Mouse (Mus musculus) midbrain, postnatal 0 days (tissue): ENCODE data around the gene Map3k12. TPM values are rescaled to one million over a fixed set of nuclear protein-coding genes. Genes with fewer than 3 reads are reported as not detected.

ENCODE experiments used
- ATAC-seq: fragments of 200-750 bp; cut with Nextera tagmentation; 2 replicates; pipeline ENCODE4 v1.8.0; 2017; ENCODE audit warnings: moderate number of reproducible peaks, mild to moderate bottlenecking, moderate TSS enrichment, moderate library complexity; ENCODE audit not compliant: low FRiP score
- DNase-seq: peaks from one replicate; pipeline ENCODE4 v3.0.0-alpha.2; 2015; ENCODE audit warnings: low spot score
- H3K27ac ChIP-seq: fragments of 300-500 bp; sonication (generic); 2 replicates; pipeline ENCODE4 v1.5.1; 2014; ENCODE audit warnings: low read depth, mild to moderate bottlenecking, low read length, mixed read lengths
- H3K27me3 ChIP-seq: fragments of 300-500 bp; sonication (generic); 2 replicates; pipeline ENCODE4 v1.6.1; 2014; ENCODE audit warnings: low read length, control low read depth, mixed read lengths; ENCODE audit not compliant: insufficient read depth
- H3K36me3 ChIP-seq: fragments of 300-500 bp; sonication (generic); 2 replicates; pipeline ENCODE4 v1.6.1; 2014; ENCODE audit warnings: low read length, control low read depth, mixed read lengths; ENCODE audit not compliant: insufficient read depth
- H3K4me1 ChIP-seq: fragments of 300-500 bp; sonication (generic); 2 replicates; pipeline ENCODE4 v1.6.1; 2014; ENCODE audit warnings: mild to moderate bottlenecking, control low read depth, antibody characterized with exemption, low read length, mixed read lengths; ENCODE audit not compliant: insufficient read depth
- H3K4me2 ChIP-seq: fragments of 300-500 bp; sonication (generic); 2 replicates; pipeline ENCODE4 v1.6.1; 2014; ENCODE audit warnings: low read depth, mild to moderate bottlenecking, low read length, mixed read lengths; ENCODE audit not compliant: poor library complexity, severe bottlenecking
- H3K4me3 ChIP-seq: fragments of 300-500 bp; sonication (generic); 2 replicates; pipeline ENCODE4 v1.5.1; 2014; ENCODE audit warnings: low read depth, mild to moderate bottlenecking, low read length, moderate library complexity
- H3K9ac ChIP-seq: fragments of 300-500 bp; sonication (generic); replicated peaks from 2 replicates; pipeline ENCODE4 v1.6.1; 2014; ENCODE audit warnings: mild to moderate bottlenecking, low read length, moderate library complexity, mixed read lengths; ENCODE audit not compliant: poor library complexity, severe bottlenecking
- H3K9me3 ChIP-seq: fragments of 300-500 bp; sonication (generic); 2 replicates; pipeline ENCODE4 v1.6.1; 2016; ENCODE audit warnings: low read length, control low read depth
- CTCF ChIP-seq: IDR thresholded peaks from 2 replicates; pipeline ENCODE4 v1.5.1; 2016; ENCODE audit warnings: antibody characterized with exemption, mild to moderate bottlenecking
- WGBS: fragments of 180-500 bp; shearing (Covaris S2); extraction: QIAGEN DNeasy Blood & Tissue Kit; methylation state at CpG from one replicate; pipeline ENCODE4 v1.1.7; 2014; 5-methylcytosine and 5-hydroxymethylcytosine counted together
- polyA plus RNA-seq: library from polyadenylated mRNA; unstranded; fragments of >200 nt; fragmentation: Nextera tagmentation; extraction: Ambion mirVana; gene quantifications from 2 replicates; pipeline ENCODE4 v1.2.1, GENCODE M21; 2015
- total RNA-seq: library from RNA; depleted of rRNA; stranded (reverse); fragments of >200 nt; gene quantifications from 2 replicates; pipeline ENCODE4 v1.2.3, GENCODE M21; 2014

The Map3k12 gene
- total and polyA plus RNA-seq, 2 experiments from 2014 or later, result 49.7 to 73.3 TPM

DNA sequence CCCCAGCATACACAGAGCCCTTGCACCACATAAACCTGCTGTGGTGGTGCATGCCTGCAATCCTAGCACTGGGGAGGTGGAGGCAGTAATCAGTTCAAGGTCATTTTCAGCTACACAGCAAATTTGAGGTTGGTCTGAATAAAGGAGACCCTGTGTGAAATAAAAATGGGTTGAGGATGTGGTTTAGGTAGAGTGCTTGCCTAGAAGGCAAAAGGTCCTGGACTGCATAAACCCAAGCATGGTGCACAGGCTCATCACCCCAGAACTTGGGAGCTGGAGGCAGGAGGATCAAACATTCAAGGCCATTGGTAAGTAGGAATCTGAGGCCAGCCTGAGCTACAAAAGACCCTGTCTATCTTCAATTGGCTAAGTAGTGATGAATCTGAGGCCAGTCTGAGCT, 9.3 kb downstream of the Map3k12 start:
- H3K36me3 ChIP-seq, result peaks cover 33% of the 10 kb centered on the region
- H3K27me3 ChIP-seq, result no peaks in the 10 kb centered on the region
- H3K4me2 ChIP-seq, result no peak overlapping the region
- peaks cover 9% of the 10 kb centered on the region; the same call in 1 of the 2 replicates for H3K4me1 ChIP-seq
- no peaks in the 10 kb centered on the region for H3K9me3 ChIP-seq
- no peak overlapping the region for H3K4me3 ChIP-seq
- H3K9ac ChIP-seq, result no peak overlapping the region
- no peak for DNase-seq
- no peak overlapping the region for H3K27ac ChIP-seq
- ATAC-seq, result no peak
- TF ChIP-seq CTCF, result no peak

GRCm38 (mm10) chr15:102506864-102507263, 10.0 kb downstream of the Map3k12 start:
- no peak for TF ChIP-seq CTCF
- Histone ChIP-seq H3K4me1 (peaks cover 7% of the 10 kb centered on the region; the same call in 1 of the 2 replicates), H3K9me3 (no peaks in the 10 kb centered on the region), H3K4me3 (no peak overlapping the region), H3K9ac (no peak overlapping the region), H3K36me3 (peaks cover 40% of the 10 kb centered on the region), H3K27me3 (no peaks in the 10 kb centered on the region), H3K4me2 (no peak overlapping the region), H3K27ac (no peak overlapping the region)
- 87% methylated on average over 1 of the region's 1 CpGs for WGBS
- ATAC-seq (no peak), DNase-seq (no peak)

DNA sequence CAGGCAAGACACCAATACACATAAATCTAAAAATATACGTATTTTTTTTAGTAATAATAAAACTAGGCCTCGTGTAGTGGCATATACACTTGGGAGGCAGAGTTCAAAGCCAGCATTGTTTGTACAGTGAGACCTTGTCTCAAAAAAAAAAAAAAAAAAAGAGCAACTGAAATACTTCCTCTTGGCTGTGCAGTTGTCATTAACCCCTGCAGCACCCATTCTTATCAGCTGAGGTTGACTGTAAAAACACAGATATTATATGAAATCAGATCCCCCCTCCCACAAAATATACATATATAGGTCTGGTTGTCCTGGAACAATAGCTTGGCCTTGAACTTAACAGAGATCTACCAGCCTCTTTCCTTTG, 10.4 kb downstream of the Map3k12 start:
- H3K9ac ChIP-seq, result no peak overlapping the region
- WGBS, result 54% methylated on average over 2 of the region's 2 CpGs
- H3K4me1 ChIP-seq, result peaks cover 4% of the 10 kb centered on the region; the same call in 1 of the 2 replicates
- H3K27me3 ChIP-seq, result no peaks in the 10 kb centered on the region
- no peak overlapping the region for H3K27ac ChIP-seq
- TF ChIP-seq CTCF, result no peak
- no peak for DNase-seq
- H3K4me3 ChIP-seq, result no peak overlapping the region
- peaks cover 44% of the 10 kb centered on the region for H3K36me3 ChIP-seq
- ATAC-seq, result no peak
- H3K4me2 ChIP-seq, result no peak overlapping the region
- no peaks in the 10 kb centered on the region for H3K9me3 ChIP-seq

GRCm38 (mm10) chr15:102505770-102506463, 10.9 kb downstream of the Map3k12 start:
- Histone ChIP-seq H3K36me3 (peaks cover 50% of the 10 kb centered on the region), H3K9me3 (no peaks in the 10 kb centered on the region), H3K4me3 (no peak overlapping the region), H3K27ac (no peak overlapping the region), H3K27me3 (no peaks in the 10 kb centered on the region), H3K4me1 (no peaks in the 10 kb centered on the region), H3K4me2 (no peak overlapping the region), H3K9ac (no peak overlapping the region)
- DNase-seq (no peak), ATAC-seq (no peak)
- 82% methylated on average over 9 of the region's 9 CpGs for WGBS
- TF ChIP-seq CTCF, result no peak

DNA sequence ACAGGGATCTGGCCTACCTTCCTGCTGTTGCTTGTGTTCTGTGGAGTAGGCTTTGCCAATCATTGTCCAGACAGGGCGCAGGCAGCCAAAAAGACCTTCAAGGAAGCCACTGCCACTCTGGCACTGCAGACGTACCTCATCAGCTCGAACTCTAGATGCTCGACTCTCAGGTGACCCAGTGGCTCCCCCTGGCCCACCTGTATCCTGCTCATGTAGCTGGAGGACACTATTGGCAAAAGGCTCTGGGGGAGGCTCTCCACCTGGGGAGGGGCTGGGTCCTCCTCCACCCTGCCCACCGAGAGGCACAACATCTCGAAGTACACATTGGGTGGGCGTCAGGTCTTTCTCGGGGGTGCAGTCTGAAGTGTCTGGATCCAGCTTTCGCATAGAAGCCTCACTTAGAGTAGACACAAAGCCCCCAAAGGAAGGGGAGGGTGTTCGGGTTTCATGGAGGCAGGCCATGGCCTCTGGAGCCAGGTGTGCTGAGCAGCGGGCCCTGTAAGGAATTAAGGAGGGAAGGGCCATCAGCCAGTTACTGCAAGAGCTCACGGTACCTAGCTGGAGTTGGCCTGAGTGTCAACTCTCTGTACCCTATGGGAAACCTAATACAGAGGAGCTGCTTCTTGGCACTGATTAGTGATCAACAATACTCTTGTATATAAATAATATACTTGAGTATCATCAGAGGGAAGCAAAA, 11.6 kb downstream of the Map3k12 start:
- Histone ChIP-seq H3K4me1 (no peaks in the 10 kb centered on the region), H3K27me3 (no peaks in the 10 kb centered on the region), H3K4me3 (no peak overlapping the region), H3K27ac (no peak overlapping the region), H3K9me3 (no peaks in the 10 kb centered on the region), H3K36me3 (peaks cover 57% of the 10 kb centered on the region), H3K4me2 (no peak overlapping the region), H3K9ac (no peak overlapping the region)
- no peak for DNase-seq
- no peak for TF ChIP-seq CTCF
- WGBS, result 77% methylated on average over 12 of the region's 12 CpGs
- no peak for ATAC-seq
